Mouse (Mus musculus): ENCODE results near the gene Zbtb3.
"Not testable (repeated sequence)": the region's sequence is repeated elsewhere in the genome, so short reads cannot be mapped to it uniquely, and the experiment has no call there.

Zbtb3 gene

DNA sequence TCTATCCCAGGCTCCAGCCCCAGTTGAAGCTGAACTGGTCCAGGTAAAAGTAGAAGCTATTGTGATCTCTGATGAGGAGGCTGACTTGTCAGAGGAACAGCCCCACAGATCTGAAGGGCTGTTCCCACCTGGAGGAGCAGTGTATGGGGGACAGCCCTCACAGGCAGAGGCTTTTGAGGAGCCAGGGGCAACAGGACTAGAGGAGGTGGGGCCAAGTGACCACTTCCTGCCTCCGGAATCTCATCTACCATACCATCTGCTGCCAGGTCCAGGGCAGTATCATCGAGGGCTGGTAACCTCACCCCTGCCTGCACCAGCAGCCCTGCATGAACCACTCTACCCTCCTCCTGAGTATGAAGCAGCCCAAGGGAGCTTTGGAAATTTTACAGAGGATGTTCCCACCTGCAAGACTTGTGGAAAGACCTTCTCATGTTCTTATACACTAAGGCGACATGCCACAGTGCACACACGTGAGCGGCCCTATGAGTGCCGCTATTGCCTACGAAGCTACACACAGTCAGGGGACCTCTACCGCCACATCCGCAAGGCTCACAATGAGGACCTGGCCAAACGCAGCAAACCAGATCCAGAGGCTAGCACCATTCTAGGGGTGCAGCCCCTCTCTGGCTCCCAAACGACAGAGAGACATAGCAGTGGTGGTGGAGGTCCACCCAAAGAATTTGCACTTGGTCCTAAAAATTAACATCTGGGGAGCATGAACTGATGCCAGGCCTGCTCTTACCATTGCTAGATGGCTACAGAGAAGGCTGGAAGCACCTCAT lies 1.7 kb downstream of the Zbtb3 start:
- no peak for DNase-seq (ENCODE audit: low spot score)

DNA sequence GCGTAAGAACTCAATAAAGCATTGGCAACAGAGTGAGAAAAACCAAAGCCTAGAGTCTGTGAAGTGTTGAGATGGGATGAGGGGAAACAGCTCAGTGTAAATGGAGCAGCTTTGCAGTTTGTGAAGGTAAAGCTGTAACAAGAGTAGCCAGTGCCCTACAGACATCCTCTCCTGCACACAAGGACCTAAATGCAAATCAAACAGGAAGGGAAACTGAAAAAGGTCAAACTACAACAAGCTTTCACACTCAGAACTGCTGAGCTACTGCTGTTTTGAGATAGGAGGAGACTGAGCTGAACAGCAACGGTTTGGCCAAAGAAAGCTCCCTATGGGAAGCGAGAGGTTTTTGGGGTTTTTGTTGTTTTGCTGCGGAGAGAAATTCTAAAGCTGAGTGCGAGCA lies 4.5 kb downstream of the Zbtb3 start:
- DNase-seq (ENCODE audit: low spot score), result no peak

GRCm38 (mm10) chr19:8815812-8816211 lies 13.5 kb downstream of the Zbtb3 start:
- DNase-seq (ENCODE audit: low spot score), result no peak

- DNase-seq (ENCODE audit: low spot score), result no peak
Observed at GRCm38 (mm10) chr19:8817001-8817400, 14.6 kb downstream of the Zbtb3 start.

- no peak for DNase-seq (ENCODE audit: low spot score)
Observed at GRCm38 (mm10) chr19:8818301-8818798, 16.0 kb downstream of the Zbtb3 start.

GRCm38 (mm10) chr19:8818801-8819595 lies 16.6 kb downstream of the Zbtb3 start, which contains the start of gene Ttc9c:
TSS of gene Ttc9c (minus strand) at chr19:8819333.
- DNase-seq (ENCODE audit: low spot score), result peak; percentile 80

DNA sequence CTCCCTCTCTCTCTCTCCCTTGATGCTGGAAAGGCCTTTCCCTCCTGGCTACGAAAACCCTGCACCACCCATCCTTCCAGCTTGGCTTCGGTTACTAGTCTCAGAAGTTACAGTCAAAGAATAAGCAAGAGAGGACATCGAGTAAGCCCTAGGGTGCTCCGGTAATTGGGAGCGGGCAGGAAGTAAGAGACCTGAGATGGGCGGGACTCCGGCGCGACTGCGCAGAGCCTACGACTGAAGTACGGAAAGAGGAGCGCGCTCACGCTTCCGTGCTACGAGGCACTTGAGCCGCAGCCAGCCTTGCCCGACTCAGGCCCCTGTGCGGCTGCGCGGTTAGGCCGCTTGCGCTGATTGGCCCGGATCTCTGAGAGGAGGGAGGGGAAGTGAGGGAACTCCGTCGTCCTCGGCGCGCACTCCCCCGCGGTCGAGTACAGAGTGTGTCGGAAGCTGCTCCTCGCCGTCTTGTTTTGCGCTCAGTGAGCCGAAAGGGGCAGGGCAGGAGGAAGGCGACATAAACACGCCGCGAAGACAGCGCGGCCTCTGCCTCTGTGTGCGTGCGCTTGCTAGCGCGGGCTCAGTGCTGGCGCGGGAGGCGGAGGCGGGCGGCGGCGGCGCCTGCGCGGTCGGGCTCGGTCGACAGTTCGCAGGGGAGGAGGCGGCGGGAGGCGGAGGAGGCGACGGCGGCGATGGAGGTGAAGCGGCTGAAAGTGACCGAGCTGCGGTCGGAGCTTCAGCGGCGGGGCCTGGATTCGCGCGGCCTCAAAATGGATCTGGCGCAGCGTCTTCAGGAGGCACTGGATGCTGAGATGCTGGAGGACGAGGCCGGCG lies 17.5 kb downstream of the Zbtb3 start, which contains the start of gene Hnrnpul2:
Gene Hnrnpul2 (plus strand): TSS at position 415 of the 828 bp plus-strand sequence.
- DNase-seq (ENCODE audit: low spot score), result peak; percentile 94

- DNase-seq (ENCODE audit: low spot score), result no peak
Observed at GRCm38 (mm10) chr19:8820424-8820956, 18.1 kb downstream of the Zbtb3 start.

DNA sequence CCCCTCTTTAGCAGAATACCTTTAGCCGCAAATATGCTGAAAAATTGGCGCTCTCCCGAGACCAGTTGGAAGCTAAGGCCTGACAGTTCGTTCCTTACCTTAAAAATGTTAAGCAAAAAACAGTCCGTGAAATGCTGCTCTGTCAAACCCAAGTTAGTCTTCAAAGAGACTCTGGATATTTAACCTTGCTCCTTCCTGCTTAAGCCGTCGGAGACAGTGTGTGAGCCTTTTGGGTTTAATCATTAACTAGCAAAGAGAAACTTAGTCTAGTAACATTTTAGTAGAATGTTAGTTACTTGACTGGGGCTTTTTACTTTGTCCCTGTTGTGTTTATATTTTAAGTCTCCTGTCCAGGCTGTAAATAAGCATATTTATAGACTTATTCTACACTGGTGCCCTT lies 18.8 kb downstream of the Zbtb3 start:
- DNase-seq (ENCODE audit: low spot score), result no peak

- no peak for DNase-seq (ENCODE audit: low spot score)
Observed at GRCm38 (mm10) chr19:8822696-8823095, 20.3 kb downstream of the Zbtb3 start.

DNA sequence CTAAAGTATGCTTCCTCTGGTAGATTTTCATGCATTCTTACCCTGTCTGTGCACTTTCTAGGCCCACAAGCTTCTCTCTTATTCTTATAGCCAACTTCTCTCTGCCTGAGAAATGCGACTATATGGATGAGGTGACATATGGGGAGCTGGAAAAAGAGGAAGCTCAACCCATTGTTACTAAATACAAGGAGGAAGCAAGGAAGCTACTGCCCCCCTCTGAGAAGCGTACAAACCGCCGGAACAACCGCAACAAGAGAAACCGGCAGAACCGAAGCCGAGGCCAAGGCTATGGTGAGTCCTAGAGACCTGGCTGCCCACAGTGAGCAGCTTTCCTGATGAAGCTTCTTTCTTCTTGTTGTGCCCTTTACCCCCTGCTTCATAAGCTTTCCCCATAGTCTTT lies 27.3 kb downstream of the Zbtb3 start, which contains the start of gene AC129217.1:
Gene AC129217.1 (plus strand): TSS at position 114 of the 400 bp plus-strand sequence.
- no peak for DNase-seq (ENCODE audit: low spot score)

GRCm38 (mm10) chr19:8830664-8831063 lies 28.3 kb downstream of the Zbtb3 start:
- DNase-seq (ENCODE audit: low spot score), result no peak

DNA sequence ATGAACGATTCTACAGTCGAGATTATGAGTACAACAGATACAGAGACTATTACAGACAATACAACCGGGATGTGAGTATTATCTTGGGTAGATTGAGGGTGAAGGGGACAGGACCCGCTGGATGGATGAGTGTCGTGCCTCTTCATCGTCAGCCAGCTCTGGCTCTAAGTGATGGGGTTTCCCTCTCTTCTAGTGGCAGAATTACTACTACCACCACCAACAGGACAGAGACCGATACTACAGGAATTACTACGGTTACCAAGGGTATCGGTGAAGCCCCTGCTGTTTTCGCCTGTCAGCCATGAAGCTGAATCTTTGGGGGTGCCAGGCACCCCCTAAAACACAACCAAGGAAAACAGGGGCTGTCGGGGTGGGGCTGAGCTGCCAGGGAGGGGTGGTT lies 28.9 kb downstream of the Zbtb3 start:
- no peak for DNase-seq (ENCODE audit: low spot score)

GRCm38 (mm10) chr19:8832971-8833370 lies 30.6 kb downstream of the Zbtb3 start:
- DNase-seq (ENCODE audit: low spot score), result no peak

DNA sequence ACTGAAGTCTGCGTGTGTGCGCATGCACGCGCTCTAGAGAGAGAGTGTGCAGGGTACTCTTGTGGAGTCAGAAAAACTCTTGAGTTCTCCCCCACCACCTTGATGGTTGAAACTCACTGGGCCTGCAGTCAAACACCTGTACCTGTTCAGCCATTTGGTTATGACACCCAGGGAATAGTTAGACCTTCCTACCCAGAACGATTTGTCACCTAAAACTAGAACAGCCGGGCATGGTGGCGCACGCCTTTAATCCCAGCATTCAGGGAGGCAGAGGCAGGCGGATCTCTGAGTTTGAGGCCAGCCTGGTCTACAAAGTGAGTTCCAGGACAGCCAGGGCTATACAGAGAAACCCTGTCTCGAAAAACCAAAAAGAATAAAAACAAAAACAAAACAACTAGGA lies 34.0 kb downstream of the Zbtb3 start:
- DNase-seq (ENCODE audit: low spot score), result not testable (repeated sequence)

DNA sequence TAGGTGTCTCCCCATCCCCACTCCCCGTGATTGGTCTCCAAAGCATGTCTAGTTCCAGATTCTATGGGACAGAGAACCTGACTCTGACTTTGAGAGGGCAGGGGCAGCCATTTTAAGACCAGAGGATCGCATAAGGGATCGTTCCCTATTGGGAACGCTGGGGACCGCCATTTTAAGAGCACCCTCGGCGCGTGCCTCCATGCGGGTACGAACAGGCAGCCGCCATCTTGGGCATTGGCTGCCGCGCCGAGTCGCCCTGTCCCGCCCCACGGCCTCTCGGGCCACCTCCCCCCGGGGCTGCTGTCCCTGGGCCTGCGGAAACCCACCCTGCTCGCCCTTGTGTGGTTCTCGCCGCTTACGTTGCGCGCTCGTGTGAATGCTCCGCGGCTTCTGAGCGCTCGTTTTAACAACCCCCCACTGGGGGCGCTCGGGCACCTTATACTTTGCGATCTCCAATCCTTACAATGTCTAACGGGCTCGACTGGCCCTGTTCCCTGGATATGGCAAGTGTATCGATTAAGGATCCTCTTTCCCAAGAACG lies 35.0 kb downstream of the Zbtb3 start, which contains the start of gene Bscl2:
Gene Bscl2 (plus strand): TSS at position 217 of the 541 bp plus-strand sequence.
- peak; percentile 67 for DNase-seq (ENCODE audit: low spot score)

DNA sequence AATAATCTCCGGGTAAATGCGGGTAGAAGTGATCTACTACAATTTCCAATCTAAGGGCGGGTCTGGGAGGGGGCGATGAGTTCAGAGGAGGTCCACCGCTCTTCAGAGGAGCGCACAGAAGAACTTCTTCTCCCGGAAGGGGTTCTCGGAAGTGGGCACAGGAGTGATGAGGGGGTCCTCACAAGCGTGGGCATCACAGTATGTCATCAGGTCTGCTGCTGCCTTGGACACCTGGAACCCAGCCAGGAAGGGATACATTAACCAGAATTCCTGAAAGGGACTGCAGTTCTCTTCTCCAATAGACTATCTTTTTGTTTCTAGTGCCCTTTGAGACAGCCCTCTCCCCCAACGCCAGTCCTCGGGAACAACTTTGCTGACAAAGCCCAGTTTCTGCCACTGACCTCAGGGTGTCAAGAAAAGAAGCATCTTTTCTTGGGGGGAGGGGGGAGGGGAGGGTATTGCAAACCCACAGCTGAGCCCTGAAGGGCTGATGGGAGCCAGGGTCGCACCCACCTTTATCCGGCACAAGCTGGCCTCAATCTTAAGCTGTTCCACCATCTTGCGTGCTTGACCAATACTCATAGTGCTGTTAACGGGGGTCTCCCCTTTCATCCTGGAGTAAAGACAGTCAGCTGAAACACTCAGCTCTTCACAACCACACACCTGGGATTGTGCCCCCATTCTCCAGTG lies 35.8 kb downstream of the Zbtb3 start:
- peak; percentile 36 for DNase-seq (ENCODE audit: low spot score)

- no peak for DNase-seq (ENCODE audit: low spot score)
Observed at GRCm38 (mm10) chr19:8839103-8839907, 37.0 kb downstream of the Zbtb3 start, which contains the start of gene Gng3. TSS of gene Gng3 (minus strand) at chr19:8839194.

DNA sequence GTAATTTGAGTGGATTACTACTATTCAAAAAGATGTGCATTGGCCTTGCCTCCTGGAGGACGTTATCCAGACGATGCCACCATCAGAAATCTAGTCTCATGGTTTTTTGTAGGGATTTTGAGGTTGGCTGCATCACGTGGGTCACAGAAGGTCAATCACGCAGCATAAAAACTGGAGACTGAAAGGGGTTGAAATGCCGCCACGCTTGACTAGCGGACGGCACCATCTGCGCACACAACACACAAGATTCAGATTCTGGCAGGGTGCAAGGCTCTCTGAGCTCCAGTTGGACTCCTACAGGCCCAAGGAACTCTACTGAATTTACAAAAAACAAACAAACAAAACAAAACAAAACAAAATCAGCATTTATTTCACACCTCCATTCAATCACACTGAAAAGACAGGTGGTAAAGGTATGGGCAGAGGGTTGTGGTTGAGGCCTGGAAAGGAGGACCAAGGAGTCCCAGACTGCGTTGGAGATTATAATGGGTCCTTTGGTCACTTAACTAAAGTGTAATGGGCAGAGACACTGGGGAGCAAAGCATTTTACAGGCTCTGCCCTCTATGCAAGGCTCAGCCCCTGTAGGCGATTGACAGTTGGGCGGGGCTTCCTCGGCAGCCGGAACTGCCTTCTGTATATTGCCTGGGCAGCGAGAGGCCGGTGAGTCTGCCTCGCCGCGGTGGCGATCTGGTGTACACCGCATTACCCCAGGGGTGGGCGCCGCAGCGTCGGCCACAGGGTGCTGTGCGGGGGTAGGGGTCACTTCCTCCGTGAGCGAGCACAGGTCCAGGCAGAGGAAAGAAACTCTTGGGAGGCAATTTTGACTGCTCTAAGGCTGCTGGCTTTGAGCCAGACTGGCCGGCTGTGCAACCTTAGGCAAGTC lies 37.8 kb downstream of the Zbtb3 start:
- peak; percentile 70 for DNase-seq (ENCODE audit: low spot score)
